Mouse (Mus musculus): ENCODE measurements around the gene Arfip1. TPM values are rescaled to one million over a fixed set of nuclear protein-coding genes. Genes with fewer than 3 reads are reported as not detected.

The Arfip1 gene
- polyA plus RNA-seq, 1 experiment from 2014 or later = 60.9 TPM

- Histone ChIP-seq H3K9me3 (ENCODE audit: control insufficient read depth, low read length) (no peaks in the 10 kb centered on the region), H3K27ac (replicated peaks) (peak overlapping the region; percentile 69; the same call in 1 of the 2 replicates), H3K27me3 (ENCODE audit: control insufficient read depth, insufficient read depth, low read length) (no peaks in the 10 kb centered on the region), H3K4me2 (replicated peaks; ENCODE audit: low read depth) (0 out of 2 replicates have a peak overlapping the region, but pooled peaks have one; percentile 21), H3K36me3 (ENCODE audit: control insufficient read depth, insufficient read depth, low read length) (no peaks in the 10 kb centered on the region), H3K9ac (ENCODE audit: low read length) (no peak overlapping the region), H3K4me3 (ENCODE audit: low read depth, low read length) (no peak overlapping the region), H3K4me1 (replicated peaks; ENCODE audit: control insufficient read depth, insufficient read depth) (peaks cover 6% of the 10 kb centered on the region; the same call in 1 of the 2 replicates)
- DNase-seq (ENCODE audit: low spot score) = peak; percentile 51
- 14% methylated on average over 12 of the region's 12 CpGs for WGBS
- peak; percentile 74 for ATAC-seq (ENCODE audit: low FRiP score, low TSS enrichment)
- no peak for TF ChIP-seq CTCF (IDR thresholded peaks at IDR 0.05; ENCODE audit: low read depth)
- no peak for TF ChIP-seq EP300 (optimal IDR thresholded peaks at IDR 0.05)
These were observed 121.5 kb downstream of the Arfip1 start for GRCm38 (mm10) chr3:84460952-84461351.

- peaks cover 6% of the 10 kb centered on the region; the same call in 1 of the 2 replicates for H3K4me1 ChIP-seq (replicated peaks; ENCODE audit: control insufficient read depth, insufficient read depth)
- H3K9ac ChIP-seq (ENCODE audit: low read length) = no peak overlapping the region
- peak overlapping the region; percentile 69; the same call in 1 of the 2 replicates for H3K27ac ChIP-seq (replicated peaks)
- H3K4me2 ChIP-seq (replicated peaks; ENCODE audit: low read depth) = 0 out of 2 replicates have a peak overlapping the region, but pooled peaks have one; percentile 21
- TF ChIP-seq EP300 (optimal IDR thresholded peaks at IDR 0.05) (no peak), CTCF (IDR thresholded peaks at IDR 0.05; ENCODE audit: low read depth) (no peak)
- WGBS = 29% methylated on average over 3 of the region's 3 CpGs
- ATAC-seq (ENCODE audit: low FRiP score, low TSS enrichment) (peak; percentile 21; the same call in 1 of the 2 replicates), DNase-seq (ENCODE audit: low spot score) (no peak)
- no peaks in the 10 kb centered on the region for H3K9me3 ChIP-seq (ENCODE audit: control insufficient read depth, low read length)
- H3K36me3 ChIP-seq (ENCODE audit: control insufficient read depth, insufficient read depth, low read length) = no peaks in the 10 kb centered on the region
- no peak overlapping the region for H3K4me3 ChIP-seq (ENCODE audit: low read depth, low read length)
- no peaks in the 10 kb centered on the region for H3K27me3 ChIP-seq (ENCODE audit: control insufficient read depth, insufficient read depth, low read length)
These were observed 121.9 kb downstream of the Arfip1 start for GRCm38 (mm10) chr3:84460499-84460898.

- Histone ChIP-seq H3K4me1 (replicated peaks; ENCODE audit: control insufficient read depth, insufficient read depth) (peaks cover 5% of the 10 kb centered on the region; the same call in 1 of the 2 replicates), H3K9me3 (ENCODE audit: control insufficient read depth, low read length) (no peaks in the 10 kb centered on the region), H3K27ac (replicated peaks) (no peak overlapping the region), H3K4me2 (replicated peaks; ENCODE audit: low read depth) (no peak overlapping the region), H3K36me3 (ENCODE audit: control insufficient read depth, insufficient read depth, low read length) (no peaks in the 10 kb centered on the region; the same call in 1 of the 2 replicates), H3K4me3 (ENCODE audit: low read depth, low read length) (no peak overlapping the region), H3K27me3 (ENCODE audit: control insufficient read depth, insufficient read depth, low read length) (no peaks in the 10 kb centered on the region), H3K9ac (ENCODE audit: low read length) (no peak overlapping the region)
- DNase-seq (ENCODE audit: low spot score) (no peak), ATAC-seq (ENCODE audit: low FRiP score, low TSS enrichment) (no peak)
- WGBS = 57% methylated on average over 12 of the region's 12 CpGs
- no peak for TF ChIP-seq CTCF (IDR thresholded peaks at IDR 0.05; ENCODE audit: low read depth)
- no peak for TF ChIP-seq EP300 (optimal IDR thresholded peaks at IDR 0.05)
These were observed 126.5 kb downstream of the Arfip1 start for GRCm38 (mm10) chr3:84455733-84456417.

- no peaks in the 10 kb centered on the region for H3K9me3 ChIP-seq (ENCODE audit: control insufficient read depth, low read length)
- H3K4me1 ChIP-seq (replicated peaks; ENCODE audit: control insufficient read depth, insufficient read depth) = 0 out of 2 replicates have a peak, but pooled peaks cover 2% of the 10 kb centered on the region
- DNase-seq (ENCODE audit: low spot score) (no peak), ATAC-seq (ENCODE audit: low FRiP score, low TSS enrichment) (peak; percentile 78)
- TF ChIP-seq CTCF (IDR thresholded peaks at IDR 0.05; ENCODE audit: low read depth) = no peak
- no peak for TF ChIP-seq EP300 (optimal IDR thresholded peaks at IDR 0.05)
- no peak overlapping the region for H3K27ac ChIP-seq (replicated peaks)
- no peak overlapping the region for H3K4me2 ChIP-seq (replicated peaks; ENCODE audit: low read depth)
- no peaks in the 10 kb centered on the region for H3K27me3 ChIP-seq (ENCODE audit: control insufficient read depth, insufficient read depth, low read length)
- 50% methylated on average over 3 of the region's 3 CpGs for WGBS
- peaks cover under 1% of the 10 kb centered on the region; the same call in 1 of the 2 replicates for H3K36me3 ChIP-seq (ENCODE audit: control insufficient read depth, insufficient read depth, low read length)
- H3K4me3 ChIP-seq (ENCODE audit: low read depth, low read length) = no peak overlapping the region
- H3K9ac ChIP-seq (ENCODE audit: low read length) = no peak overlapping the region
These were observed 131.8 kb downstream of the Arfip1 start for GRCm38 (mm10) chr3:84450651-84451050.

GRCm38 (mm10) chr3:84449015-84449414 is 133.4 kb downstream of the Arfip1 start:
- DNase-seq (ENCODE audit: low spot score) = no peak
- H3K36me3 ChIP-seq (ENCODE audit: control insufficient read depth, insufficient read depth, low read length) = peaks cover 9% of the 10 kb centered on the region; the same call in 1 of the 2 replicates
- H3K27me3 ChIP-seq (ENCODE audit: control insufficient read depth, insufficient read depth, low read length) = no peaks in the 10 kb centered on the region
- 70% methylated on average over 9 of the region's 9 CpGs for WGBS
- H3K9me3 ChIP-seq (ENCODE audit: control insufficient read depth, low read length) = no peaks in the 10 kb centered on the region
- H3K4me1 ChIP-seq (replicated peaks; ENCODE audit: control insufficient read depth, insufficient read depth) = 0 out of 2 replicates have a peak, but pooled peaks cover 2% of the 10 kb centered on the region
- no peak overlapping the region for H3K9ac ChIP-seq (ENCODE audit: low read length)
- no peak overlapping the region for H3K4me2 ChIP-seq (replicated peaks; ENCODE audit: low read depth)
- no peak overlapping the region for H3K27ac ChIP-seq (replicated peaks)
- ATAC-seq (ENCODE audit: low FRiP score, low TSS enrichment) = no peak
- H3K4me3 ChIP-seq (ENCODE audit: low read depth, low read length) = no peak overlapping the region
- TF ChIP-seq CTCF (IDR thresholded peaks at IDR 0.05; ENCODE audit: low read depth) (no peak), EP300 (optimal IDR thresholded peaks at IDR 0.05) (no peak)

- ATAC-seq (ENCODE audit: low FRiP score, low TSS enrichment) (no peak), DNase-seq (ENCODE audit: low spot score) (no peak)
- H3K9me3 ChIP-seq (ENCODE audit: control insufficient read depth, low read length) = no peaks in the 10 kb centered on the region
- H3K9ac ChIP-seq (ENCODE audit: low read length) = no peak overlapping the region
- 0 out of 2 replicates have a peak, but pooled peaks cover 2% of the 10 kb centered on the region for H3K4me1 ChIP-seq (replicated peaks; ENCODE audit: control insufficient read depth, insufficient read depth)
- no peak overlapping the region for H3K4me3 ChIP-seq (ENCODE audit: low read depth, low read length)
- H3K27me3 ChIP-seq (ENCODE audit: control insufficient read depth, insufficient read depth, low read length) = no peaks in the 10 kb centered on the region
- 71% methylated on average over 5 of the region's 5 CpGs for WGBS
- H3K27ac ChIP-seq (replicated peaks) = no peak overlapping the region
- TF ChIP-seq CTCF (IDR thresholded peaks at IDR 0.05; ENCODE audit: low read depth) (no peak), EP300 (optimal IDR thresholded peaks at IDR 0.05) (no peak)
- no peak overlapping the region for H3K4me2 ChIP-seq (replicated peaks; ENCODE audit: low read depth)
- peaks cover 9% of the 10 kb centered on the region; the same call in 1 of the 2 replicates for H3K36me3 ChIP-seq (ENCODE audit: control insufficient read depth, insufficient read depth, low read length)
These were observed 134.6 kb downstream of the Arfip1 start for GRCm38 (mm10) chr3:84447803-84448202.

Other genes with a start within 250 kb of the Arfip1 start
- gene Fhdc1, start 102.2 kb downstream of the Arfip1 start, polyA plus RNA-seq (2015; fragmentation: Nextera tagmentation; extraction: Ambion mirVana) = 17.8 and 19.5 TPM in 2 replicates
- gene Tigd4, start 10.9 kb upstream of the Arfip1 start, polyA plus RNA-seq (2015; fragmentation: Nextera tagmentation; extraction: Ambion mirVana) = 0.15 and 0.21 TPM in 2 replicates
- 20.9 and 24.7 TPM in 2 replicates for gene Tmem154, start 83.6 kb upstream of the Arfip1 start, polyA plus RNA-seq (2015; fragmentation: Nextera tagmentation; extraction: Ambion mirVana)
- 6.7 and 7.4 TPM in 2 replicates for gene Fbxw7, start 232.6 kb upstream of the Arfip1 start, polyA plus RNA-seq (2015; fragmentation: Nextera tagmentation; extraction: Ambion mirVana)